Mouse (Mus musculus) cerebellum, postnatal 25 days (tissue): ENCODE measurements around the gene Iqsec1.

Experiments
- DNase-seq, 2 experiments: peaks; one replicate each; pipeline ENCODE4 v3.0.0; 2021; ENCODE audit warnings: mixed read lengths in 2 of 2

Gene Iqsec1

DNA sequence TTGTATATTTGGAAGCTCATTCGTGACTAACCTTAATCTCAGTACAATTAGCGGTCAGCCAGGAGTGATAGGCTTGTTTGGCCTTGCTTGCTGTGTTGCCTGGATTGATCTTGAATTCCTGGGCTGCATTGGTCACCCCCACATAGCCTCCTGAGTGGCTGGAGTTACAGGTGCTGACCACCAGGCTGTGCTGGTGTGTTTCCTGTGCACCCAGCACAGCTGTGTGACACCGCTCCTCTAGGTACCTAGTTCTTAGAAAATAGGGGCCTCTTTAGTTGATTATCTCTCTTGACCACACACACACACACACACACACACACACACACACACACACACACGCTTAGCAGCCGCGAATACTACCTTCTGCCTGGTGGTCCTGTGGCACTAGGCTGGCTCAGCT, 380.3 kb downstream of the Iqsec1 start:
- no peak for DNase-seq

DNA sequence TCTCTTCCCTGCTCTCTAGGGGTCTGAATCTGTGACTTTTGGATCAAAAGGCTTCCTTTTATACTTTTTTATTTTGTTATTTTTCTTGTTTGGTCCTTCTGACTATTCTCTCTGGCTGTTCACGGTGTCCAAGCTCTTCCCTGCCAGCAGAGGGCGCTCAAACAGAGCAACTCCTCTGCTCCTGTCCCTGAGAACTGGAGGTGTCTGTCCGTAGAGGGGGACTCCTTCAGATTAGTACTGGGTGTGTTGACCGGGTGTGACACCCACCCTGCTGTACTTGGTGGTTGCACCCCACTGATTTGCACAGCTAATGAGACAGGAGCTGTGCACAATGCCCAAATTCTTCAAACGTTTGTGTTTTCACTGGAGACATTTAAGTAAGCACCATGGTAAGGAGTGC, 381.3 kb downstream of the Iqsec1 start:
- peak; percentile 67 to 82 for DNase-seq

DNA sequence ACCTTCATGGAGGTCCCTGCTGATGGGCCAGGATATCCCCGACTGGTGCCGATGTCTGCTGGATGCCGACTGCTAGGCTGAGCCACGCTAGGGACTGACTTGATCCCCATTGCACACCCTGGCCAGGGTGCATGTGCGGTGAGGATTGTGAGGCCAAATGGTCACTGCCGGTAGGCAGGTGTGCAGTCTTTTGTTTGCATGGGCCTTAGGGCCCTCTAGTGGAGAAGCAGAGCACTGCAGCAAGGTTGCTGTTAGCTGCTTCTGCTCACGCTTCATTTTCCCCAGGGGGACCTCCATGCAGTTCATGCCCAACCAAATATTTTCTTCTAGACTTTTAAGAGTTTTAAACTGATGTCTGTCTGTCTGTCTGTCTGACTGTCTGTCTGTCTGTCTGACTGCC, 381.9 kb downstream of the Iqsec1 start:
- DNase-seq: peak; percentile 80 to 81
